Mouse (Mus musculus): ENCODE measurements around the gene Pax9.
A peak's percentile ranks its signal among the peaks of the same experiment; 100 is the strongest.

Gene Pax9

GRCm38 (mm10) chr12:56697011-56697740, 5.6 kb downstream of the Pax9 start:
- peak; percentile 59 for DNase-seq (ENCODE audit: low spot score)

GRCm38 (mm10) chr12:56697785-56698184, 6.2 kb downstream of the Pax9 start:
- DNase-seq (ENCODE audit: low spot score) = no peak

- DNase-seq (ENCODE audit: low spot score) = no peak
Observed at GRCm38 (mm10) chr12:56698191-56698980, 6.8 kb downstream of the Pax9 start.

- no peak for DNase-seq (ENCODE audit: low spot score)
Observed at GRCm38 (mm10) chr12:56699351-56699750, 7.8 kb downstream of the Pax9 start.

- DNase-seq (ENCODE audit: low spot score) = peak; percentile 46
Observed at GRCm38 (mm10) chr12:56699915-56700900, 8.6 kb downstream of the Pax9 start.

- no peak for DNase-seq (ENCODE audit: low spot score)
Observed at GRCm38 (mm10) chr12:56701004-56701403, 9.4 kb downstream of the Pax9 start.

GRCm38 (mm10) chr12:56717971-56718706, 26.6 kb downstream of the Pax9 start:
- peak; percentile 35 for DNase-seq (ENCODE audit: low spot score)

GRCm38 (mm10) chr12:56718707-56719051, 27.1 kb downstream of the Pax9 start:
- no peak for DNase-seq (ENCODE audit: low spot score)

- no peak for DNase-seq (ENCODE audit: low spot score)
Observed at GRCm38 (mm10) chr12:56727631-56728030, 36.1 kb downstream of the Pax9 start.

GRCm38 (mm10) chr12:56737104-56737503, 45.5 kb downstream of the Pax9 start:
- no peak for DNase-seq (ENCODE audit: low spot score)
